Mouse (Mus musculus): ENCODE results near the gene Grsf1. TPM values are rescaled to one million over a fixed set of nuclear protein-coding genes. Genes with fewer than 3 reads are reported as not detected.

Grsf1 gene
- total RNA-seq, 2 experiments from 2014 or later: 90.9 to 91.1 TPM

GRCm38 (mm10) chr5:88689279-88689938 is 13.4 kb upstream of the Grsf1 start:
- DNase-seq (ENCODE audit: low spot score in 2 of 2): no peak

DNA sequence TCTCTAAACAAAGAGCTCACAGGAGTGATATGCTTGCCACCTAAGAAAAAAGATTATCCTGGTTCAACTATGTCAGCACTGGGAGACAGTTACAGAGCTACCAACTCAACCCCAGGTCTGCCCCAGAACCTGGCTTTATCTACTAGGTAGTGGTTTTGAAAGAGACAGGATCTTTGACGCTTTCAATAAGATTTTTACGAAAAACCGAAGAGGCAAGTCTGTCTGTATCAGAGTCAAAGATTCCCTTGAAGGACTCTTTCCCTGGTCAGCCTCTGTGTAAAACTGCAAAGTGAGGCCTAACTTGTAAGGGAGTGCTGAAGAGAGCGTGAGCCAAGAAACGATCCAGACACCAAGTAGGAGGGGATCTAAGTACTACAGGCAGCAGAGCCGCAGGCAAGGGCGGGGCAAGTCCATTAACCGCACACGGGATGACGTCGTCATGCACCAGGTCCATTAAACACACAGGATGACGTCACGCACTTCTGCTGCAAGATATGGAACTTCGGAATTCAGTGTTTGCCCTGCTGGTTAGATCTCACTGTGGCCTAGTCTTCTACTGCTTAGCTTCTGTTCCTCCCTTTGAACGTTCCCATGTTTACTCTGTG is 12.7 kb upstream of the Grsf1 start:
- DNase-seq (ENCODE audit: low spot score in 2 of 2): no peak

- DNase-seq (ENCODE audit: low spot score in 2 of 2): no peak
Observed at GRCm38 (mm10) chr5:88687996-88688406, 12.0 kb upstream of the Grsf1 start.

- DNase-seq (ENCODE audit: low spot score in 2 of 2): no peak
Observed at GRCm38 (mm10) chr5:88685745-88686299, 9.9 kb upstream of the Grsf1 start.

DNA sequence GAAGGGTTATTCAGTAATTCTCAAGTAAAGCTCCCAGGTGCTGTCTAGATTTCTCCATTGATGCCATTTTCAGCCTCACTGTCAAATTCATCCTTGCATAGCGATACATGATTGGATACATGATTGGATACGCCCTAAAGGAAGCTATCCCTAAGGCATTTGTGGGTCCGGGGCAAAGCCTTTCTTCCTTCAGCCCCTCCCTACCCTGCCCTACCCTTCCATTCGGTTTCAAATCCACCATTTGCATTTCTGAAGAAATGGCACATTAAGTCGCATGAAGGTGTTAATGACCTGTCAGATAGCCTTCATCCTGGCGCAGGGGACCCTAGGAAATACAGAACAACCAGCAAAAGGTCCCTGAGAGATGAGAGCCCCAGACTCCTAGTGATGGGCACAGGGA is 9.3 kb upstream of the Grsf1 start:
- DNase-seq (ENCODE audit: low spot score in 2 of 2): no peak

DNA sequence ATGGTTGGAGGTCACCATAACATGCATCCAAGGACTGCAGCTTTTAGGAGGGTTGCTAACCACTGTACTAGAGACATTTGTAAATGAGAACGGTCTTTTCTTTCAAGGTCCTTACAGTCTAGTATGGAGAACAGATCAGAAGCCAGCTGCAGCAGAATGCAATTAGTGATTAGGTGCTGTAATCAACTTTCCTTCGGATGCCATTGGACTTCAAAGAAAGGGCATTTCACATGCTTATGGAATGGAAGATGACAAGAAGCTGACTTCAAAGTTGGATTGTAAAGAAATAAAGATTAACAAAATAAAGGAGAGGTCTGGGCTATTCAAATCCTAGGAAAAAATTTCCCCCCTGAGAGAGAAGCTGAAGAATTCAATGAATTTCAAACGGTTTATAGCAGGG is 8.3 kb upstream of the Grsf1 start:
- no peak for DNase-seq (ENCODE audit: low spot score in 2 of 2)

DNA sequence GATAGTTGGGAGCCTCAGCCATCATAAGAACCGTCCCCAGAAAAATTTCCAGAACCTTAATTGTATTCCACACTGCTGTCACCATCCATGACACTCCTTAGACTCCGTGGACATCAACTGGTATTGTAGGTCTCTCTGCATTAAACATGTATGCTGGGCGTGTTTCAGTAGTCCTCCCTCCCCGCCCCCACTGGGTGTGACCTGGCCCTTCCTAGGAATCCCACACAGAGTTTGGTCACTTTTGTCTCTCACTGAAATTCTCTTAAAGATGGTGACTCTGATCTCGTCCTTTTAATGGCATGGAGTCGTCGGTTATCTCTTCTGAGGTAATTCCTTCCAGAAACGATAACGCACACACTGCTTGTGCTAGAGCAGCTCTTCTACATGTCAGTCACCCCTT is 7.7 kb upstream of the Grsf1 start:
- no peak for DNase-seq (ENCODE audit: low spot score in 2 of 2)

GRCm38 (mm10) chr5:88680567-88680966 is 4.6 kb upstream of the Grsf1 start:
- DNase-seq (ENCODE audit: low spot score in 2 of 2): no peak

DNA sequence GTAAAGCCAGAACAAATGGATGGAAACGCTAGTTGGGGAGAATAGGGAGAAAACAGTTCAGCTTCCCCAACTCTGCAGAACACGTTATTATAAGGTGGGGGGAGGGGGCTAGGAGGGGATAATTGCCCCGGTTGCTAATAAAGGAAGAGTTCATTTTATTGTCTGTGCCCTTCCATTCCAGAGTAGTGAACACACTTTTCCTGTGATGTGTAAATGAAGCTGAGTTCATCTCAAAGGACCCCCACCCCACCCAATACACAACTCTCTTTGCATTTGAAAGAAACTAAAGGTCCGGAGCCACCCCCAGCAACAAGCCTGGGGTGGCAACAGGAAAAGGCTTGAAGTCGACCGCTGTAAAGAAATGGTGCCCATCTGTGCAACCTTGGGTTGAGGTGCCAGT is 3.4 kb upstream of the Grsf1 start:
- DNase-seq (ENCODE audit: low spot score in 2 of 2): no peak

DNA sequence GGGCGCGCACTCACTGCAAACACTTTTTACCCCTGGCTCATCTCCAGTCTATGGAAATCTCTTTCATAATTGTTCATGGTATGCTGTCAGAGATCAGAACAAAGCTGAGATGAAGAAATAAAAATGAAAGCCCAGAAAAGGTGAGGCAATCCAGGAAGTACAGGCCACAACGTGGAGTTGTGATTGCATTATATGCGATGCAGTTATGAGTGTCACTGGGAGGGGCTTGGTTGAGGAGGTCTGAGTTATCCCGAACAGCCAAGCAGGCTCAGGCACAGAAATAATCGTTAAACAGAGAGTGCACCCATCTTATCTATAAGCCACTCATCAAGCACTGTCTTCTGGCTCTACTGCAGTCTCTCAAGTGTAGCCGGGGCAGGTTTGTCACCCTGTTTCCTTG is 3.0 kb upstream of the Grsf1 start:
- no peak for DNase-seq (ENCODE audit: low spot score in 2 of 2)

DNA sequence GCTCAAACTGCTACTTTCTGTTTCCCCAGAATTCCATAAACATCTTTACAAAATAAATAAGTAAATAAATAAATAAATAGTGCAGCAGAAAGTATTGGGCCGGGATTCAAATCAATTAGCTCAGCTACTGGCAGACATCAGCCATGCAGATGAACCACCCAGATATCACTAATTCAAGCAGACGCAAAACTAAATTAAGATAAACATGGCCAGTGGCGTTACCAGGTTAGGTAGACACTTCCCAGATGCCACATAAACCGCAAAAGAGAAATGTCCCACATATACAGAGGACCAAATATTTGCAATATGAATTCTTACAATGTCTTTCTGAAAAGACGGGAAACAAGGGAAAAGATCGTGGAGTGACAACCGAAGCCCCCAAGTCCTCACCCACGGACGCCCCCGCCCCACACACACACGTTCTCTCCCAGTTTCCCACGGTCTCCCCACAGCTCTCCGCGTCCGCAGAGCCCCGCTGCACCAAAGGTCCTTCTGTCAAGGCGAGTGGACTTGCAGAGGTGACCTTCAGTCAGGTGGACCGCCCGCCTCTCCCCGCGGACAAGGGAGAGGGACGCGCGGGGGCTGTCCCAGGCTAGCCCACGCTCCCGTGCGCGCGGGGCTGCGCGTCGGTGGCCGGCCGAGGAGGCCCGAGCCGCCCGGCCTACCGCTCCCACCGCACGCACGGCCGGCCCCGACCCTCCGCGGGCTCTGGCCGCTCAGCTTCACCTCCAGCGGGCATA is 1.1 kb downstream of the Grsf1 start:
- DNase-seq (ENCODE audit: low spot score in 2 of 2): peak in 1 of 2 experiments; percentile 38

DNA sequence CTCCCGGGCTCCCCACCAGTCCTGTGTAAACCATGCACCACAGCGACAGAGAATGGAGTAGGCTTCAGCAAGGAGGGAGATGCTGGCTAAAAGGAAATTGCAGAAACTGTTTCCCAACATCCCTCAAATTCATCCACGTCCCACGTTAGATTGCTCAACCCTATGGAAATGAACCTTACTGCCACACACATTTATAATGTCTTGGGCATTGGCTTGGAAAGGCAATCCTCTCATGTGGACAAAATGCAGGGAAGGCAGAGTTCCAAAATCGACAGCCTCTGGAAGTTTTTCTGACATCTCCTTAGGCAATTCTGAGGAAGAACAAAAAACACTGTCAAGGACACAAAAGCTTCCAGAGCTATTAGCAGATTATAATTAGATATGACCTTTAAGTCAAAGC is 12.1 kb downstream of the Grsf1 start:
- no peak for DNase-seq (ENCODE audit: low spot score in 2 of 2)

- DNase-seq (ENCODE audit: low spot score in 2 of 2): no peak
Observed at GRCm38 (mm10) chr5:88663151-88663550, 12.8 kb downstream of the Grsf1 start.

DNA sequence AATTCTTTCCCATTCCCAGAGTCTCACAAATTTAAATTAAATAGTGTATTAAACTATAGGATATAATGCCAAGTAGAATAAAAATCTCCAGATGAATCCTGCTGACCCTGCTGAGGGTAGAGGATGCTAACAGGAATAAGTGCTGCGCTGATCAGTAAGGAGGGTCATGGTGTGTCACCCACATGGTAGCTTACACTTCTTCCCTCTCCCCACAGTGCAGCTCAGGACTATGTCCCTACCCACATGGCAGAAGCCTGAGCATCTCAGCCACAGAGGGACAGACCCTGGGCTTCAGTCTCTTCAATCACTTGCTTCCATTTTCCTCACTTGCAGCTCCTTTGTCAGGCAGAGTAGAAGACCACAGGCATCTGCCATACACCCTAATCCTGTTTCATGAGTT is 18.1 kb downstream of the Grsf1 start:
- no peak for DNase-seq (ENCODE audit: low spot score in 2 of 2)

- no peak for DNase-seq (ENCODE audit: low spot score in 2 of 2)
Observed at GRCm38 (mm10) chr5:88652589-88652988, 23.4 kb downstream of the Grsf1 start.

- no peak for DNase-seq (ENCODE audit: low spot score in 2 of 2)
Observed at GRCm38 (mm10) chr5:88649250-88650173, 26.5 kb downstream of the Grsf1 start.

GRCm38 (mm10) chr5:88645405-88645804 is 30.6 kb downstream of the Grsf1 start:
- no peak for DNase-seq (ENCODE audit: low spot score in 2 of 2)

GRCm38 (mm10) chr5:88644901-88645300 is 31.1 kb downstream of the Grsf1 start:
- DNase-seq (ENCODE audit: low spot score in 2 of 2): no peak

GRCm38 (mm10) chr5:88643491-88643890 is 32.5 kb downstream of the Grsf1 start:
- no peak for DNase-seq (ENCODE audit: low spot score in 2 of 2)

- DNase-seq (ENCODE audit: low spot score in 2 of 2): no peak
Observed at GRCm38 (mm10) chr5:88642786-88643185, 33.2 kb downstream of the Grsf1 start.

GRCm38 (mm10) chr5:88634076-88634475 is 41.9 kb downstream of the Grsf1 start:
- no peak for DNase-seq (ENCODE audit: low spot score in 2 of 2)
